Mouse (Mus musculus) CH12.LX (cell line): ENCODE data around the gene Prkar1a. TPM values are rescaled to one million over a fixed set of nuclear protein-coding genes. Genes with fewer than 3 reads are reported as not detected.

Source experiments
- DNase-seq: peaks from one replicate; pipeline ENCODE4 v3.0.0-alpha.2; 2013; ENCODE audit errors: extremely low read depth
- H3K27ac ChIP-seq: 2 replicates; pipeline ENCODE4 v1.5.1; 2012; ENCODE audit warnings: low read depth, mild to moderate bottlenecking, control low read depth, moderate library complexity; ENCODE audit not compliant: insufficient read depth
- H3K27me3 ChIP-seq: replicated peaks from 2 replicates; pipeline ENCODE3; 2012; ENCODE audit warnings: inconsistent platforms
- H3K36me3 ChIP-seq, 2 experiments: replicated peaks in 1 of 2; 2 replicates each; pipeline versions ENCODE3 to v1.6.1; 2012; ENCODE audit warnings: inconsistent platforms in 1 of 2, low read length in 1 of 2, mild to moderate bottlenecking in 1 of 2, mixed read lengths in 1 of 2, moderate library complexity in 1 of 2; ENCODE audit not compliant: control insufficient read depth in 1 of 2, insufficient read depth in 1 of 2
- H3K4me1 ChIP-seq, 2 experiments: 2 replicates each; pipeline ENCODE4 v1.6.1; 2012; ENCODE audit warnings: inconsistent platforms in 1 of 2, moderate library complexity in 1 of 2; ENCODE audit not compliant: insufficient read depth in 2 of 2, control insufficient read depth in 1 of 2
- H3K4me2 ChIP-seq: 2 replicates; pipeline ENCODE4 v1.6.1; 2012; ENCODE audit warnings: low read depth, mild to moderate bottlenecking, control low read depth; ENCODE audit not compliant: poor library complexity, insufficient read depth, severe bottlenecking
- H3K4me3 ChIP-seq, 3 experiments: fragments of 150-350 bp in 1 of 3; sonication (generic) in 1 of 3; replicated peaks in 1 of 3; 2 replicates each; pipeline versions ENCODE3 to v1.5.1; 2011 to 2012; ENCODE audit warnings: low read depth in 2 of 3, low read length in 2 of 3, mild to moderate bottlenecking in 2 of 3, moderate library complexity in 2 of 3, control low read depth in 1 of 3, improper control_type of control experiment in 1 of 3, inconsistent platforms in 1 of 3, mixed read lengths in 1 of 3; ENCODE audit not compliant: poor library complexity in 1 of 3
- H3K79me2 ChIP-seq: replicated peaks from 2 replicates; pipeline ENCODE4 v1.6.1; 2012; ENCODE audit warnings: mild to moderate bottlenecking, moderate library complexity; ENCODE audit not compliant: control insufficient read depth, poor library complexity, insufficient read depth, severe bottlenecking; ENCODE audit errors: extremely low read depth
- H3K9ac ChIP-seq: 2 replicates; pipeline ENCODE4 v1.6.1; 2012; ENCODE audit warnings: low read depth, mild to moderate bottlenecking, control low read depth, moderate library complexity; ENCODE audit not compliant: insufficient read depth
- H3K9me3 ChIP-seq: replicated peaks from 2 replicates; pipeline ENCODE3; 2012; ENCODE audit warnings: low read length, inconsistent platforms, mixed read lengths
- GABPA ChIP-seq: IDR thresholded peaks from 2 replicates; pipeline ENCODE4 v1.6.1; 2012; ENCODE audit warnings: low read depth, low read length, improper control_type of control experiment, inconsistent platforms; ENCODE audit not compliant: insufficient replicate concordance
- JUN ChIP-seq: IDR thresholded peaks from 2 replicates; pipeline ENCODE4 v1.6.1; 2011; ENCODE audit warnings: low read depth, mild to moderate bottlenecking, low read length, improper control_type of control experiment, moderate library complexity; ENCODE audit not compliant: insufficient read depth
- dilution Hi-C: fragments of 300-500 bp; cut with MboI; formaldehyde crosslinking; loops from 2 replicates; pipeline ENCODE4 v1.14.3; 2020; ENCODE audit warnings: low sequenced_read_pairs; ENCODE audit not compliant: extremely low pct_unique_long_range_greater_than_20kb, extremely low pct_ligation_motif_present
- in situ Hi-C: fragments of 300-500 bp; cut with MboI; formaldehyde crosslinking; loops from 3 replicates; pipeline ENCODE4 v1.14.3; 2019; ENCODE audit warnings: low sequenced_read_pairs, low pct_ligation_motif_present, low pct_unique_long_range_greater_than_20kb, mixed read lengths
- polyA plus RNA-seq: library from polyadenylated mRNA; unstranded; fragments of >175 nt; gene quantifications from 2 replicates; pipeline ENCODE4 v1.2.1, GENCODE M21; 2012; ENCODE audit warnings: low read depth; ENCODE audit not compliant: insufficient read length
- total RNA-seq, 2 experiments: library from RNA; depleted of rRNA; stranded (reverse); fragments of 300-350 nt in 1 of 2; fragments of >200 nt in 1 of 2; gene quantifications; 2 replicates each; pipeline ENCODE4 v1.2.3; 2012 to 2014

Gene Prkar1a
- total and polyA plus RNA-seq, 3 experiments, result 93.1 to 220 (median 111) TPM

- Histone ChIP-seq H3K4me3 (no peak overlapping the region), H3K9ac (no peak overlapping the region), H3K36me3 (no peaks in the 10 kb centered on the region), H3K9me3 (no peaks in the 10 kb centered on the region), H3K27ac (no peak overlapping the region), H3K79me2 (no peaks in the 10 kb centered on the region), H3K27me3 (no peaks in the 10 kb centered on the region), H3K4me2 (no peak overlapping the region), H3K4me1 (no peaks in the 10 kb centered on the region)
- DNase-seq, result no peak
- no peak for TF ChIP-seq JUN
- no peak for TF ChIP-seq GABPA
- dilution Hi-C loops (no loop called here), in situ Hi-C loops (no loop called here)
Observed at GRCm38 (mm10) chr11:109717966-109718895, 69.0 kb downstream of the Prkar1a start.

Other genes with a start within 250 kb of the Prkar1a start
- 0.08 TPM in 2 replicates for gene 9930022D16Rik, start 235.5 kb upstream of the Prkar1a start, total RNA-seq (2012; rRNA removed)
- 0.08 TPM in 1 of 2 replicates, not detected in the other for gene 9930022D16Rik, start 235.5 kb upstream of the Prkar1a start, total RNA-seq (2014; rRNA removed)
- not detected in 2 replicates for gene 9930022D16Rik, start 235.5 kb upstream of the Prkar1a start, polyA plus RNA-seq
- gene Amz2, start 223.5 kb upstream of the Prkar1a start, total RNA-seq (2012; rRNA removed), result 19.7 and 23.3 TPM in 2 replicates
- 22.3 and 24.5 TPM in 2 replicates for gene Amz2, start 223.5 kb upstream of the Prkar1a start, total RNA-seq (2014; rRNA removed)
- gene Amz2, start 223.5 kb upstream of the Prkar1a start, polyA plus RNA-seq, result 18.6 and 23.7 TPM in 2 replicates
- 2.2 and 3.3 TPM in 2 replicates for gene Arsg, start 176.0 kb upstream of the Prkar1a start, total RNA-seq (2012; rRNA removed)
- 1.3 and 1.4 TPM in 2 replicates for gene Arsg, start 176.0 kb upstream of the Prkar1a start, total RNA-seq (2014; rRNA removed)
- gene Arsg, start 176.0 kb upstream of the Prkar1a start, polyA plus RNA-seq, result 0.76 and 0.79 TPM in 2 replicates
- gene Slc16a6, start 175.8 kb upstream of the Prkar1a start, total RNA-seq (2012; rRNA removed), result 14.1 and 18.3 TPM in 2 replicates
- gene Slc16a6, start 175.8 kb upstream of the Prkar1a start, total RNA-seq (2014; rRNA removed), result 18.7 and 20.9 TPM in 2 replicates
- 18.9 and 24.2 TPM in 2 replicates for gene Slc16a6, start 175.8 kb upstream of the Prkar1a start, polyA plus RNA-seq
- 0.92 and 2.0 TPM in 2 replicates for gene Wipi1, start 37.4 kb upstream of the Prkar1a start, total RNA-seq (2012; rRNA removed)
- gene Wipi1, start 37.4 kb upstream of the Prkar1a start, total RNA-seq (2014; rRNA removed), result 1.9 and 2.2 TPM in 2 replicates
- 1.4 and 1.8 TPM in 2 replicates for gene Wipi1, start 37.4 kb upstream of the Prkar1a start, polyA plus RNA-seq
- 0.08 TPM in 1 of 2 replicates, not detected in the other for gene Fam20a, start 72.9 kb downstream of the Prkar1a start, total RNA-seq (2012; rRNA removed)
- not detected in 2 replicates for gene Fam20a, start 72.9 kb downstream of the Prkar1a start, total RNA-seq (2014; rRNA removed)
- not detected in 2 replicates for gene Fam20a, start 72.9 kb downstream of the Prkar1a start, polyA plus RNA-seq
- not detected in 2 replicates for gene 1700012B07Rik, start 178.6 kb downstream of the Prkar1a start, total RNA-seq (2012; rRNA removed)
- not detected in 2 replicates for gene 1700012B07Rik, start 178.6 kb downstream of the Prkar1a start, total RNA-seq (2014; rRNA removed)
- gene 1700012B07Rik, start 178.6 kb downstream of the Prkar1a start, polyA plus RNA-seq, result 0.29 and 0.44 TPM in 2 replicates